Mouse (Mus musculus): Measurements from ENCODE around the gene Mief2. TPM values are rescaled to one million over a fixed set of nuclear protein-coding genes. Genes with fewer than 3 reads are reported as not detected.

Gene Mief2
- polyA plus RNA-seq, 1 experiment: 7.1 TPM

GRCm38 (mm10) chr11:60700320-60701185 lies 27.6 kb upstream of the Mief2 start:
- H3K36me3 ChIP-seq (ENCODE audit: control insufficient read depth, insufficient read depth, low read length, poor library complexity, severe bottlenecking): no peaks in the 10 kb centered on the region
- no peaks in the 10 kb centered on the region for H3K9me3 ChIP-seq (replicated peaks; ENCODE audit: control insufficient read depth, insufficient read depth, low read length, poor library complexity, severe bottlenecking)
- H3K4me1 ChIP-seq (ENCODE audit: control insufficient read depth, insufficient read depth, low read length): peaks cover 6% of the 10 kb centered on the region
- no peaks in the 10 kb centered on the region for H3K27me3 ChIP-seq (ENCODE audit: control insufficient read depth, insufficient read depth, low read length, poor library complexity, severe bottlenecking)
- TF ChIP-seq CTCF (IDR thresholded peaks at IDR 0.05; ENCODE audit: low read depth, low read length): no peak
- no peak for TF ChIP-seq EP300 (IDR thresholded peaks at IDR 0.05; ENCODE audit: insufficient read depth, low read depth, low read length)
- no peak for TF ChIP-seq POLR2A (IDR thresholded peaks at IDR 0.05; ENCODE audit: insufficient read depth, low read length)
- no peak overlapping the region for H3K27ac ChIP-seq (ENCODE audit: insufficient read depth, low read length)
- peak overlapping the region; percentile 98 for H3K4me3 ChIP-seq (ENCODE audit: low read depth, low read length)
- H3K9ac ChIP-seq (ENCODE audit: low read depth, poor library complexity, severe bottlenecking): peak overlapping the region; percentile 96

GRCm38 (mm10) chr11:60701611-60702010 lies 26.6 kb upstream of the Mief2 start:
- 0 out of 2 replicates have a peak, but pooled peaks cover under 1% of the 10 kb centered on the region for H3K36me3 ChIP-seq (ENCODE audit: control insufficient read depth, insufficient read depth, low read length, poor library complexity, severe bottlenecking)
- H3K27me3 ChIP-seq (ENCODE audit: control insufficient read depth, insufficient read depth, low read length, poor library complexity, severe bottlenecking): no peaks in the 10 kb centered on the region
- no peak overlapping the region for H3K4me3 ChIP-seq (ENCODE audit: low read depth, low read length)
- H3K27ac ChIP-seq (ENCODE audit: insufficient read depth, low read length): no peak overlapping the region
- H3K4me1 ChIP-seq (ENCODE audit: control insufficient read depth, insufficient read depth, low read length): peaks cover 6% of the 10 kb centered on the region
- H3K9ac ChIP-seq (ENCODE audit: low read depth, poor library complexity, severe bottlenecking): no peak overlapping the region
- H3K9me3 ChIP-seq (replicated peaks; ENCODE audit: control insufficient read depth, insufficient read depth, low read length, poor library complexity, severe bottlenecking): no peaks in the 10 kb centered on the region
- TF ChIP-seq CTCF (IDR thresholded peaks at IDR 0.05; ENCODE audit: low read depth, low read length): no peak
- no peak for TF ChIP-seq EP300 (IDR thresholded peaks at IDR 0.05; ENCODE audit: insufficient read depth, low read depth, low read length)
- no peak for TF ChIP-seq POLR2A (IDR thresholded peaks at IDR 0.05; ENCODE audit: insufficient read depth, low read length)

DNA sequence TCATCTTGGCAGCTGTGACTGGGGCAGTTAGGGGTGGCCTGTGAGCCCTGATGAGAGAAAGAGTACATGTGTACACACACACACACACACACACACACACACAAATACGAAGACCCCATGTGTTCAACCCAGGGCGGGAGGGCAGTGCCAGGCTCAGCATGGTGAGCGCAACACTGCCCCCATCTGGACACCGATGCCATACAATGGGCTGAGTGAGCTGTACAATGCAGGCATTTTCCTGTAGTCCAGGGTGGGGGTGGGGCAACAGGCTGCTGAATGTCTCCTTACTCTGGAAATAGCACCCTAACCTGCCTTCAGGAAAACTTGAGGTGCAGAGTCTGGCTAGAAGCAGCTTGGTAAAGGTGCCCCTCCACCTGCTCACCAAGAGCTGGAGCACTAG lies 25.1 kb upstream of the Mief2 start:
- TF ChIP-seq CTCF (IDR thresholded peaks at IDR 0.05; ENCODE audit: low read depth, low read length): peak; percentile 93
- TF ChIP-seq POLR2A (IDR thresholded peaks at IDR 0.05; ENCODE audit: insufficient read depth, low read length): no peak
- H3K9ac ChIP-seq (ENCODE audit: low read depth, poor library complexity, severe bottlenecking): no peak overlapping the region
- no peaks in the 10 kb centered on the region for H3K9me3 ChIP-seq (replicated peaks; ENCODE audit: control insufficient read depth, insufficient read depth, low read length, poor library complexity, severe bottlenecking)
- peaks cover 5% of the 10 kb centered on the region; the same call in 1 of the 2 replicates for H3K36me3 ChIP-seq (ENCODE audit: control insufficient read depth, insufficient read depth, low read length, poor library complexity, severe bottlenecking)
- H3K27me3 ChIP-seq (ENCODE audit: control insufficient read depth, insufficient read depth, low read length, poor library complexity, severe bottlenecking): no peaks in the 10 kb centered on the region
- no peak overlapping the region for H3K27ac ChIP-seq (ENCODE audit: insufficient read depth, low read length)
- no peak overlapping the region for H3K4me3 ChIP-seq (ENCODE audit: low read depth, low read length)
- peaks cover 6% of the 10 kb centered on the region for H3K4me1 ChIP-seq (ENCODE audit: control insufficient read depth, insufficient read depth, low read length)

GRCm38 (mm10) chr11:60704023-60704880 lies 23.9 kb upstream of the Mief2 start:
- Histone ChIP-seq H3K9ac (ENCODE audit: low read depth, poor library complexity, severe bottlenecking) (no peak overlapping the region), H3K4me1 (ENCODE audit: control insufficient read depth, insufficient read depth, low read length) (peaks cover 6% of the 10 kb centered on the region), H3K9me3 (replicated peaks; ENCODE audit: control insufficient read depth, insufficient read depth, low read length, poor library complexity, severe bottlenecking) (no peaks in the 10 kb centered on the region), H3K36me3 (ENCODE audit: control insufficient read depth, insufficient read depth, low read length, poor library complexity, severe bottlenecking) (peaks cover 5% of the 10 kb centered on the region; the same call in 1 of the 2 replicates), H3K27me3 (ENCODE audit: control insufficient read depth, insufficient read depth, low read length, poor library complexity, severe bottlenecking) (no peaks in the 10 kb centered on the region), H3K4me3 (ENCODE audit: low read depth, low read length) (no peak overlapping the region), H3K27ac (ENCODE audit: insufficient read depth, low read length) (no peak overlapping the region)
- TF ChIP-seq EP300 (IDR thresholded peaks at IDR 0.05; ENCODE audit: insufficient read depth, low read depth, low read length) (no peak), CTCF (IDR thresholded peaks at IDR 0.05; ENCODE audit: low read depth, low read length) (no peak), POLR2A (IDR thresholded peaks at IDR 0.05; ENCODE audit: insufficient read depth, low read length) (no peak)

GRCm38 (mm10) chr11:60705255-60705654 lies 22.9 kb upstream of the Mief2 start:
- Histone ChIP-seq H3K9ac (ENCODE audit: low read depth, poor library complexity, severe bottlenecking) (no peak overlapping the region), H3K27ac (ENCODE audit: insufficient read depth, low read length) (no peak overlapping the region), H3K36me3 (ENCODE audit: control insufficient read depth, insufficient read depth, low read length, poor library complexity, severe bottlenecking) (peaks cover 5% of the 10 kb centered on the region; the same call in 1 of the 2 replicates), H3K27me3 (ENCODE audit: control insufficient read depth, insufficient read depth, low read length, poor library complexity, severe bottlenecking) (no peaks in the 10 kb centered on the region), H3K4me3 (ENCODE audit: low read depth, low read length) (no peak overlapping the region), H3K4me1 (ENCODE audit: control insufficient read depth, insufficient read depth, low read length) (peaks cover 6% of the 10 kb centered on the region), H3K9me3 (replicated peaks; ENCODE audit: control insufficient read depth, insufficient read depth, low read length, poor library complexity, severe bottlenecking) (no peaks in the 10 kb centered on the region)
- TF ChIP-seq POLR2A (IDR thresholded peaks at IDR 0.05; ENCODE audit: insufficient read depth, low read length) (no peak), CTCF (IDR thresholded peaks at IDR 0.05; ENCODE audit: low read depth, low read length) (no peak)

All from ES-Bruce4 (cell line).